Mouse (Mus musculus) heart, adult 2 months (tissue): Measurements from ENCODE around the gene Syde1. TPM values are rescaled to one million over a fixed set of nuclear protein-coding genes. Genes with fewer than 3 reads are reported as not detected.

ENCODE experiments used
- DNase-seq, 2 experiments: peaks; one replicate each; pipeline ENCODE4 v3.0.0; 2021
- H3K27ac ChIP-seq: fragments of 200-600 bp; 2 replicates; pipeline ENCODE4 v1.8.1; 2022
- H3K27me3 ChIP-seq: fragments of 200-500 bp; 2 replicates; pipeline ENCODE4 v1.6.1; 2012; ENCODE audit warnings: mild to moderate bottlenecking, low read length, inconsistent platforms, mixed read lengths; ENCODE audit not compliant: control insufficient read depth, insufficient read depth
- H3K36me3 ChIP-seq: fragments of 200-500 bp; 2 replicates; pipeline ENCODE4 v1.6.1; 2012; ENCODE audit warnings: low read length, inconsistent platforms; ENCODE audit not compliant: control insufficient read depth, insufficient read depth
- H3K4me1 ChIP-seq: fragments of 200-500 bp; 2 replicates; pipeline ENCODE4 v1.6.1; 2011; ENCODE audit warnings: low read length; ENCODE audit not compliant: control insufficient read depth, insufficient read depth
- H3K4me3 ChIP-seq: fragments of 200-600 bp; 2 replicates; pipeline ENCODE4 v1.8.1; 2022
- H3K79me2 ChIP-seq: fragments of 200-500 bp; replicated peaks from 2 replicates; pipeline ENCODE4 v1.6.1; 2012; ENCODE audit warnings: mild to moderate bottlenecking, inconsistent platforms, low read length, moderate library complexity, mixed read lengths; ENCODE audit not compliant: control insufficient read depth, insufficient read depth
- H3K9ac ChIP-seq: fragments of 200-500 bp; 2 replicates; pipeline ENCODE4 v1.6.1; 2012; ENCODE audit warnings: low read depth, mild to moderate bottlenecking, control low read depth, inconsistent platforms, low read length, mixed read lengths
- CTCF ChIP-seq: fragments of 200-600 bp; IDR thresholded peaks from 2 replicates; pipeline ENCODE4 v1.8.1; 2022; ENCODE audit warnings: antibody characterized with exemption, mild to moderate bottlenecking, moderate library complexity
- EP300 ChIP-seq: fragments of 200-500 bp; IDR thresholded peaks from 2 replicates; pipeline ENCODE4 v1.6.1; 2011; ENCODE audit warnings: low read depth, low read length, control low read depth; ENCODE audit not compliant: insufficient read depth
- POLR2A ChIP-seq: fragments of 200-500 bp; IDR thresholded peaks from 2 replicates; pipeline ENCODE4 v1.6.1; 2011; ENCODE audit warnings: mild to moderate bottlenecking, low read depth, low read length, control low read depth; ENCODE audit not compliant: insufficient read depth
- WGBS: fragments of 180-500 bp; shearing (Covaris S2); methylation state at CpG from one replicate; pipeline ENCODE4 v1.1.7; 2018; 5-methylcytosine and 5-hydroxymethylcytosine counted together
- intact Hi-C: fragments of 180-260 bp; cut with DNase I; formaldehyde crosslinking; loops from one replicate; pipeline ENCODE4 v1.15.1; 2025
- polyA plus RNA-seq: library from polyadenylated mRNA; depleted of rRNA; stranded (reverse); fragments of >200 nt; gene quantifications from 2 replicates; pipeline ENCODE4 v1.2.3, GENCODE M21; 2012
- total RNA-seq, 2 experiments: library from RNA; stranded (reverse); gene quantifications; 2 replicates each; pipeline ENCODE4 v1.2.3; 2021

Syde1 gene
- total and polyA plus RNA-seq, 3 experiments: 12.3 to 17.4 (median 12.3) TPM

- DNase-seq: no peak
- Histone ChIP-seq H3K27me3 (no peaks in the 10 kb centered on the region), H3K79me2 (no peaks in the 10 kb centered on the region), H3K9ac (no peak overlapping the region), H3K4me1 (no peaks in the 10 kb centered on the region), H3K27ac (no peak overlapping the region), H3K4me3 (no peak overlapping the region), H3K36me3 (no peaks in the 10 kb centered on the region)
- intact Hi-C loops: no loop called here
- 48% methylated on average over 3 of the region's 3 CpGs for WGBS
- TF ChIP-seq EP300 (no peak), CTCF (no peak), POLR2A (no peak)
Measured at GRCm38 (mm10) chr10:78583939-78584338, 7.8 kb downstream of the Syde1 start.

DNA sequence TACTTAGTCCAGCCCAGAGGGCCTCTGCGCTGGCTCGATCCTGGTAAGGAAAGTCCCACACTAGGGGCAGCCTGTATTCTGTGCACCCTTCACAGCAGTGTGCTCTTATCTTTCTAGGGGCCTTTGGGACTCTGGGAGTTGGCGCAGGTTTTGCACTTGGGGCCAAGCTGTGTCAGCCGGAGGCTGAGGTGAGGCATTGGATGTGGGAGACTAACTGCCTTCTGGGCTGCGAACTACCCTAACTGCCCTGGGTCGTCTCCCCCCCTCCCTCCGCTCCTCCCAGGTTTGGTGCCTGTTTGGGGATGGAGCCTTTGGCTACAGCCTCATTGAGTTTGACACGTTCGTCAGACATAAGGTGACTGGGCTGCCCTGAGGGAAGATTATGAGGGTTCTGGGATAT lies 8.4 kb downstream of the Syde1 start:
- DNase-seq: no peak
- Histone ChIP-seq H3K4me1 (no peaks in the 10 kb centered on the region), H3K36me3 (no peaks in the 10 kb centered on the region), H3K4me3 (no peak overlapping the region), H3K27me3 (no peaks in the 10 kb centered on the region), H3K9ac (no peak overlapping the region), H3K27ac (no peak overlapping the region), H3K79me2 (no peaks in the 10 kb centered on the region)
- WGBS: 60% methylated on average over 9 of the region's 9 CpGs
- TF ChIP-seq CTCF (no peak), EP300 (no peak), POLR2A (no peak)
- intact Hi-C loops: no loop called here

DNA sequence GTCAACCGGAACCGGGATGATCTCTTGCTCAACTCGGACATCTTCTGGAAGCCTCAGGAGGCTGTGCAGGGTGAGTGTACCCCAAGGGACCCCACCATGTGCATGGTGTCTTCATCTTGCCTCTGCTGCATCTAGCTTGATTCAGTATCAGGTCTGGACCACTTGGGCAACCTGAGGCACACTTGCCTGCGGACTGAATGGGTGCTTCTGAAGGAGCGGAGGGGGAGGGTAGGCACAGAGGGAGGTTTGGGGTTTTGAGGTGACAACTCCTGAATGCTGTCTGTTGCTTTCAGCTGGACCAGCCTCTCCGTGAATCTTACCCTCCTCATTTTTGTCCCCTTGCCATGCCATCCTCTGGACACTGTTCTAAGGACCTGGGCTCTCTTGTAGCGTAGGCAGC lies 10.6 kb downstream of the Syde1 start:
- H3K4me3 ChIP-seq: no peak overlapping the region
- H3K27me3 ChIP-seq: no peaks in the 10 kb centered on the region
- H3K4me1 ChIP-seq: no peaks in the 10 kb centered on the region
- H3K9ac ChIP-seq: no peak overlapping the region
- no peak for DNase-seq
- no peaks in the 10 kb centered on the region for H3K36me3 ChIP-seq
- WGBS: 88% methylated on average over 7 of the region's 7 CpGs
- TF ChIP-seq CTCF (no peak), EP300 (no peak), POLR2A (no peak)
- no peaks in the 10 kb centered on the region for H3K79me2 ChIP-seq
- intact Hi-C loops: no loop called here
- H3K27ac ChIP-seq: no peak overlapping the region

DNA sequence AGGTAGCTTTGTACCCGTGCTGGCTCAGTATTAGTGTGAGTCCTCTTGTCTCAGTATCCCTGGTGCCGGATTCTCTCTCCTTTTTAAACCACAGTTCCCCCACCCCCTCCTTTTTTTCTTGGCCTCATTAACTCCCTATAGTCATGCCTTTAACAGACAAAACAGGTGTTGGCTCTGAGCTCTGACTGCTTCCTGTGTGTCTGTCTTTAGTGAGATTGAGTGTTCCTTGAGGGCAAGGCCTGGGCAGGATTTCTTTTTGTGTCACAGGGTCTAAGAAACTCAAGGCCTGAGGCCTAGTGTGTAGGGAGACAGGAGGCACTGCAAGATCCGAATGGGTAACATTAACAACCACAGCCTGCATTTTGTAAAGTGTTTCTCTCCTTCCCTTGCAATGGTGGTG lies 13.6 kb downstream of the Syde1 start:
- no peak for TF ChIP-seq EP300
- TF ChIP-seq CTCF: no peak
- TF ChIP-seq POLR2A: no peak
- H3K36me3 ChIP-seq: no peaks in the 10 kb centered on the region

DNA sequence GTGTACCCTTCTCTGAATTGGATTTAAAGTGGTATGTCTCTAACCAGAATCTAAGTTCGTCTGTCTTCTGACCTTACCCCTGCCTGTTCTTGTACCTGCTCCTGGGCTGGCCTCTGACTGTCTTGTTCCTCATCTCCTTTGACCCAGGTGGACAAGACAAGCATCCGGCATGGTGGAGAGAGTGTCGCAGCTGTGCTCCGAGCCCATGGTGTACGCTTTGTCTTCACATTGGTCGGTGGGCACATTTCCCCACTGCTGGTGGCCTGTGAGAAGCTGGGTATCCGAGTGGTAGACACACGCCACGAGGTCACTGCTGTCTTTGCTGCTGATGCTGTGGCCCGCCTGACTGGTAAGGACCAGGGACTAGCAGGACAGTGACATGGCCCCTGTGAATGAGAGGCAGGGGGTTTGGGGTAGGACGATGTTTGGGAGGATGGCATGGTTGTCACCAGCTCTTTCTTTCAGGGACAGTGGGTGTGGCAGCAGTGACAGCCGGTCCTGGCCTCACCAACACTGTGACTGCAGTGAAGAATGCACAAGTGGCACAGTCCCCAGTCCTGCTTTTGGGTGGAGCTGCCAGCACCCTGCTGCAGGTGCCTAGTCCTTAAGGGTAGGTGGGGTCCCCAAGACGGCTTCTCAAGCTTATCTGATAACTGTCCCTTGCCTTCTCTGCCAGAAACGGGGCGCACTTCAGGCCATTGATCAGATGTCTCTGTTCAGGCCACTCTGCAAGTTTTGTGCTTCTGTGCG lies 15.2 kb downstream of the Syde1 start:
- TF ChIP-seq POLR2A: no peak
- TF ChIP-seq CTCF: no peak
- no peak for TF ChIP-seq EP300
- WGBS: 93% methylated on average over 16 of the region's 16 CpGs
- intact Hi-C loops: loop anchor here (10.0 kb wide), 1 partner anchor 152 kb away; the partner anchor contains the start of gene Cstb
- H3K4me3 ChIP-seq: no peak overlapping the region
- H3K36me3 ChIP-seq: no peaks in the 10 kb centered on the region
- peaks cover 3% of the 10 kb centered on the region for H3K4me1 ChIP-seq
- H3K9ac ChIP-seq: no peak overlapping the region
- DNase-seq: no peak
- H3K27ac ChIP-seq: no peak overlapping the region
- H3K79me2 ChIP-seq: no peaks in the 10 kb centered on the region
- no peaks in the 10 kb centered on the region for H3K27me3 ChIP-seq

More for the DNA sequence above, 13.6 kb downstream of the Syde1 start:
- Histone ChIP-seq H3K4me3 (no peak overlapping the region), H3K9ac (no peak overlapping the region), H3K27ac (no peak overlapping the region), H3K27me3 (no peaks in the 10 kb centered on the region), H3K79me2 (no peaks in the 10 kb centered on the region), H3K4me1 (peaks cover 3% of the 10 kb centered on the region)
- no peak for DNase-seq
- intact Hi-C loops: loop anchor here (10.0 kb wide), 1 partner anchor 153 kb away; the partner anchor contains the start of gene Cstb
- whole genome bisulfite sequencing: 72% methylated on average over 3 of the region's 3 CpGs

- Histone ChIP-seq H3K36me3 (no peaks in the 10 kb centered on the region), H3K27ac (peak overlapping the region; percentile 96; the same call in 1 of the 2 replicates), H3K4me3 (no peak overlapping the region), H3K79me2 (no peaks in the 10 kb centered on the region), H3K9ac (no peak overlapping the region), H3K27me3 (no peaks in the 10 kb centered on the region), H3K4me1 (peaks cover 3% of the 10 kb centered on the region)
- TF ChIP-seq CTCF: no peak
- DNase-seq: peak in 1 of 2 experiments; percentile 44
- 13% methylated on average over 2 of the region's 2 CpGs for WGBS
- intact Hi-C loops: loop anchor here (1.0 to 10.0 kb wide), 2 partner anchors 16 to 151 kb away; partner anchors contain the start of genes Cstb and Syde1
Measured at GRCm38 (mm10) chr10:78575690-78576089, 16.1 kb downstream of the Syde1 start.
